Mouse (Mus musculus) stomach, postnatal 0 days (tissue): ENCODE data around the gene Cav1.

Source experiments
- CTCF ChIP-seq: IDR thresholded peaks from 2 replicates; pipeline ENCODE4 v1.5.1; 2016; ENCODE audit warnings: antibody characterized with exemption, low read depth, mild to moderate bottlenecking, moderate library complexity
- EP300 ChIP-seq: optimal IDR thresholded peaks from 2 replicates; pipeline ENCODE3; 2016; ENCODE audit warnings: antibody characterized with exemption

DNA sequence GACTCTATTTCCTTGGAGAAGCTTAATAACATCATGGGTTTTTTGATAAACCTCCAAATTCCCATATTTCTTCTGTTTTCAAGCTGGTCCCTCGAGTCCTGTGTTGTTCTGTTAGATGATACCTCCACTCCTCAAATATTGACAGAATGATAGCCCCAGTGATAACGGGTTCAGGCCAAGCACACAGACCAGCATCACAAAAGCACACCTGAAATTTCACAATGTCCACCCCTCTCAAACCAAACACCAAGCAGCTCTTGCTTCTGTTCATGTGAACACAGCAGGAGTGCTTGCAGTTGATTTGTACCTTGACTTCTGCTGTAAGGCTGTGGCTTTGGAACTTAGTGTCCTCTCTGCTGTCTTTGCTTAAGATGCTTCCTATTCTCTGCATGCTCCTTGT, 71.2 kb downstream of the Cav1 start:
- TF ChIP-seq EP300 (no peak), CTCF (no peak)
